Mouse (Mus musculus) CD4-positive naive resting alpha-beta T cell, adult 76 days (primary cell): ENCODE data around the gene Sycp3. TPM values are rescaled to one million over a fixed set of nuclear protein-coding genes. Genes with fewer than 3 reads are reported as not detected.

Experiments
- total RNA-seq: library from RNA; stranded (reverse); gene quantifications from one replicate; pipeline ENCODE4 v1.2.4, GENCODE M21; 2023

Sycp3 gene
- total RNA-seq: 1.1 TPM

DNA sequence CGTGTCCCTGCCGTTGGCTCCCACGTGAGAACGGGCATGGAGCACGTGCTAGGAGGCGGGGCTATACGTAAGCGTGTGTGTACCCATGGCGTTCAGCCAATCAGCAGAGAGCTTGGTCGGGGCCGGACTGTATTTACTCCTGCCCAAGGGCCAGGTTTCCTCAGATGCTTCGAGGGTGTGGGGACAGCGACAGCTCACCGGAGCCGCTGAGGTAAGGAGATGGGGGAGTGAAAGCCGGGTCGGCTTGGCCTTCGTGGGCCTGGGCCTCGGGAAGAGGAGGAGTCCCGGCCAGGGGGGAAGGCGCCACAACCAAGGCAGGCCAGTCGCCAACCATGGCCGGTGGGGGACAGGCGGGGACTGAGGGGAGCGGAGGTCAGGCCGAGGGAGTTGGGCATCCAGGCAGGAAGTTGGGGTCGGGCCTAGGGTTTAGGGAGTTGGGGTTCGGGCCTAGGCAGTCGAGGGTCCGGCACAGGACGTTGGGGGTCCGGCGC is at the start of gene Sycp3:
Gene Sycp3 (plus strand): TSS at position 68 of the 491 bp plus-strand sequence.

DNA sequence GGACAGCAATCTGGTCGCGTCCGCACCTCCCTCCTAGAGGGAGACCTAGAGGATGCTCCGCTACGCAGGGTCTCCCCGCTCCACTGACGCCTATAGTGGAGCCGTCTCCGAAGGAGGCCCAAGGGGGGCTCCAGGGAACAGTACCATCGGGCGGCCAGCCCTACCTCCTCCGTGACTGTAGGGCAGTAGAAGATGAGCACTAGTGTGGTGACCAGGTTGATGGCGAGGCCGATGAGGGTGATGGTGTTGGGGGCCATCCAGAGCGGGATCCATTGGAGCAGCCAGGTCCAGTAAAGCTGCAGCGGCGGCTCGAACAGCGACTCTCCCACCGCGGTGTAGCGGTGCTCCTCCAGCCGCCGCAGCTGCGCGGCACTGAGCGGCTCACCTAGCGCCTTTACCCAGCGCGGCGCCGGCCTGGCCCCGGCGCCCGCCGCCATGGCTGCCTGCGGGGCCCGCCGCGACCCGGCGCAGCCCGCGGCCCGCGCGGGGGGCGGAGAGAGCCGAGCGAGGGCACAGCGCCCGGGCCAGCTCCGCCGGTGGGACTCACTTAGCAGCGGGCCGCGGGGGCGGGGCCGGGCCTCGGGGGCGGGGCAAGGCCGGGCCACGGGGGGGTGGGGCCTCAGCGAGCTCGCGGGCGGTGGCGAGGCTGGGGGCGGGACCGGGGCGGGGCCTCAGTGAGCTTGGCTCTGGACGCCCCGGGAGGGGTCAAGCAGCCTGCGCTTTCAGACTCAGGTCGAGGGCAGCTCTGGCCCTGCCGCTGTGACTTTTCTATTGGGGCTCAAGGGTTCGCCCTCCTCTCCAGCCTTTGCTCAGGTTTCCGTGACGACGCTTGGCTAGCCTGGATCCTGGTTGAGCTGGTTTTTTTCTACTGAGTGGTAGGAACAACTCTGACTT is 44.3 kb downstream of the Sycp3 start, which contains the start of gene Chpt1:
Gene Chpt1 (minus strand): TSS at position 653 of the 894 bp plus-strand sequence.

Other genes starting within 250 kb of the Sycp3 start
- 0.38 TPM for gene Dram1, start 80.5 kb upstream of the Sycp3 start, total RNA-seq
- 37.0 TPM for gene Gnptab, start 80.4 kb upstream of the Sycp3 start, total RNA-seq
- 3.3 TPM for gene Chpt1, start 44.5 kb downstream of the Sycp3 start, total RNA-seq
- gene Mybpc1, start 145.6 kb downstream of the Sycp3 start, total RNA-seq: not detected
- gene Spic, start 225.4 kb downstream of the Sycp3 start, total RNA-seq: 6.9 TPM